Mouse (Mus musculus) forebrain, embryonic 15.5 days (tissue): Measurements from ENCODE around the gene Rtl5. TPM values are rescaled to one million over a fixed set of nuclear protein-coding genes. Genes with fewer than 3 reads are reported as not detected.

Experiments
- ATAC-seq: fragments of 200-750 bp; cut with Nextera tagmentation; replicated peaks from 2 replicates; pipeline ENCODE4 v1.8.0; 2017; ENCODE audit warnings: mild to moderate bottlenecking, moderate TSS enrichment, moderate library complexity
- H3K27ac ChIP-seq: fragments of 300-500 bp; sonication (generic); replicated peaks from 2 replicates; pipeline ENCODE4 v1.5.1; 2015; ENCODE audit warnings: mild to moderate bottlenecking, inconsistent platforms
- H3K27me3 ChIP-seq: fragments of 300-500 bp; sonication (generic); 2 replicates; pipeline ENCODE4 v1.6.1; 2015; ENCODE audit warnings: inconsistent platforms
- H3K36me3 ChIP-seq: fragments of 300-500 bp; sonication (generic); 2 replicates; pipeline ENCODE4 v1.6.1; 2015; ENCODE audit warnings: mild to moderate bottlenecking, inconsistent platforms
- H3K4me1 ChIP-seq: fragments of 300-500 bp; sonication (generic); 2 replicates; pipeline ENCODE4 v1.6.1; 2015; ENCODE audit warnings: inconsistent platforms
- H3K4me2 ChIP-seq: fragments of 300-500 bp; sonication (generic); replicated peaks from 2 replicates; pipeline ENCODE4 v1.6.1; 2015; ENCODE audit warnings: mild to moderate bottlenecking, inconsistent platforms
- H3K4me3 ChIP-seq: fragments of 300-500 bp; sonication (generic); 2 replicates; pipeline ENCODE4 v1.5.1; 2015; ENCODE audit warnings: mild to moderate bottlenecking, inconsistent platforms
- H3K9ac ChIP-seq: fragments of 300-500 bp; sonication (generic); replicated peaks from 2 replicates; pipeline ENCODE4 v1.6.1; 2015; ENCODE audit warnings: mild to moderate bottlenecking, inconsistent platforms
- H3K9me3 ChIP-seq: fragments of 300-500 bp; sonication (generic); 2 replicates; pipeline ENCODE4 v1.6.1; 2016; ENCODE audit warnings: inconsistent platforms
- WGBS: fragments of 180-500 bp; shearing (Covaris S2); methylation state at CpG from one replicate; pipeline ENCODE4 v1.1.7; 2015; ENCODE audit warnings: mixed read lengths; 5-methylcytosine and 5-hydroxymethylcytosine counted together
- polyA plus RNA-seq: library from polyadenylated mRNA; unstranded; fragments of >200 nt; fragmentation: Nextera tagmentation; extraction: Ambion mirVana; gene quantifications from 2 replicates; pipeline ENCODE4 v1.2.1, GENCODE M21; 2015

The Rtl5 gene
- polyA plus RNA-seq, 1 experiment from 2014 or later, result 7.5 TPM

DNA sequence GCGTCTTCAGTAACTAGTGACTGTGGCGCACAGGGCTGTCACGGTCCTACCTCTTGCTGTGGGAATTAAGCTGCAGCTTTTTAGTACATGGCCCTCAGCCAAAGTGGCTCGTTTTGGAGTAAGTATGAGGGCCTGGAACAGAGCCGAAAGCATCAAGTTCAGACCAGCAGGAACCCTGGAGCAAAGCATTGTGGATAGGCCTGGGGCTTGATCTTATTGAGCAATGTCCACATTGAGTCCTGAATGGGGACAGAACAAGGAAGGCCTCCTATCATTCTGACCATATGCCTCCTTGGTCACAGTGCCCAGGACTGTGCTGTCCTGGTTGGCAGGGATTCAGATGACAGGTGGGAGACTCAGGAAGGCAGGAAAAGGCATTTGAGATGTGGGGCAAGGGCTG, 10.9 kb downstream of the Rtl5 start:
- H3K4me2 ChIP-seq, result no peak overlapping the region
- no peaks in the 10 kb centered on the region for H3K27me3 ChIP-seq
- 53% methylated on average over 5 of the region's 5 CpGs for WGBS
- no peaks in the 10 kb centered on the region; the same call in 1 of the 2 replicates for H3K4me1 ChIP-seq
- no peak overlapping the region for H3K27ac ChIP-seq
- ATAC-seq, result no peak
- H3K9me3 ChIP-seq, result no peaks in the 10 kb centered on the region
- no peak overlapping the region for H3K4me3 ChIP-seq
- H3K36me3 ChIP-seq, result no peaks in the 10 kb centered on the region
- H3K9ac ChIP-seq, result no peak overlapping the region

DNA sequence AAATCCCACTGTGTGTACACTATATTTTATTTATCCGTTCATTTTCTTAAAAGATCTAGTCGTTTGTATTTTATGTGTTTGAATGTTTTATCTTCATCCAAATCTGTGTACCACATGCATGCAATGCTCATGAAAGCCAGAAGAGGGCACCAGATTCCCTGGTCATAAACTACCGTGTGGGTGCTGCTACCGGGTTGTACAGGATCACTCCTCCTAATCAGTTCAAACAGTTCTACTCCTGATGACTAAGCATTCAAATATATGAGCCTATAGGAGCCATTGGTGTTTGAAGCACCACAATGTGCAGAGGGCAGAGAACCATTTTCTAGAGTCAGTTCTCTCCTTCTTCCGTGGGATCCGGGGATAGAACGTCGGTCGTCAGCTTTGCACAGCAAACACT, 11.7 kb downstream of the Rtl5 start:
- H3K4me1 ChIP-seq, result no peaks in the 10 kb centered on the region; the same call in 1 of the 2 replicates
- ATAC-seq, result no peak
- no peak overlapping the region for H3K9ac ChIP-seq
- H3K9me3 ChIP-seq, result no peaks in the 10 kb centered on the region
- no peaks in the 10 kb centered on the region for H3K27me3 ChIP-seq
- no peaks in the 10 kb centered on the region for H3K36me3 ChIP-seq
- 61% methylated on average over 9 of the region's 9 CpGs for WGBS
- H3K4me3 ChIP-seq, result no peak overlapping the region
- no peak overlapping the region for H3K27ac ChIP-seq
- H3K4me2 ChIP-seq, result no peak overlapping the region

DNA sequence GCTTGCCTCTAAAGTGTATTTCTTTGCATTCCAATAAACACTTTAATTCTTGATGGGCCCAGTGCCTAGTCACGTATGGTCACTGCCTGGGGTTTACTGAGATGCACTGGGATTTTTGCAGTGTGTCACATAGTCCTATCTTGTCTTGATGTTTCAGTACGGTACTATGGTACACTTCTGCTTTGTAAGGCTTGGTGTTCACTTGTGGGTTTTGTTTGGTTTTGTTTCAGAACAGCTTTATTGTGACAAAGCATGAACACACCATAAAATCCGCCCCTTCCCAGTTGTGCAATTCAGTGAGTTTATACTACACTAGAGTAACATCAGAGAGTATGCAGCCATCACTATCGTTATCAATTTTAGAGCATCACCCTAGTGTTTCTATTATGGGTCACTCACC, 17.1 kb downstream of the Rtl5 start:
- ATAC-seq, result no peak
- H3K4me3 ChIP-seq, result no peak overlapping the region
- no peak overlapping the region for H3K4me2 ChIP-seq
- H3K27me3 ChIP-seq, result no peaks in the 10 kb centered on the region
- no peak overlapping the region for H3K9ac ChIP-seq
- no peak overlapping the region for H3K27ac ChIP-seq
- H3K9me3 ChIP-seq, result no peaks in the 10 kb centered on the region
- 82% methylated on average over 4 of the region's 4 CpGs for WGBS
- no peaks in the 10 kb centered on the region for H3K4me1 ChIP-seq
- H3K36me3 ChIP-seq, result no peaks in the 10 kb centered on the region

DNA sequence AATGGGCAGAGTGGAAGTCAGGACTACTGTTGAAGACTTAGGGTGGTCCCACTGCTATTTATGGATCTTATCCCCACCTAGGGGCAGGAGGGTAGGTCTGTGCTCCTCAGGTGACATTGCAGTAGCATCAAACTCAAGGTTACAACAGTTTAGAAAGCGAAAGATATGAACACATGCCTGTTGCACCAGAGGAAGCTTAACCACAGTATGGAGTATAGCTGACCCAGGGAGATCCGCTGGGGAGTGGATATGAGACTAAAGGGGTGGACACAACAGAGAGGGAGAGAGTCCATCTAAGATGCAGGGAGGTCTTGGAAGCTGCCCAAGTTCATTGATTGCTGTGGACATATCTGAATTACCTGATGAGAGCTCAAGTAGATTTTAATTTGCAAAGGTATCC, 17.7 kb downstream of the Rtl5 start:
- no peaks in the 10 kb centered on the region for H3K36me3 ChIP-seq
- no peaks in the 10 kb centered on the region for H3K27me3 ChIP-seq
- no peak overlapping the region for H3K4me3 ChIP-seq
- WGBS, result 86% methylated on average over 2 of the region's 2 CpGs
- no peak overlapping the region for H3K4me2 ChIP-seq
- no peak for ATAC-seq
- no peak overlapping the region for H3K9ac ChIP-seq
- no peak overlapping the region for H3K27ac ChIP-seq
- no peaks in the 10 kb centered on the region for H3K4me1 ChIP-seq
- H3K9me3 ChIP-seq, result no peaks in the 10 kb centered on the region

GRCm38 (mm10) chrX:102051225-102051624, 19.9 kb downstream of the Rtl5 start:
- H3K27me3 ChIP-seq, result no peaks in the 10 kb centered on the region
- H3K9me3 ChIP-seq, result no peaks in the 10 kb centered on the region
- no peaks in the 10 kb centered on the region for H3K4me1 ChIP-seq
- WGBS, result 80% methylated on average over 4 of the region's 4 CpGs
- no peak overlapping the region for H3K4me3 ChIP-seq
- no peak overlapping the region for H3K9ac ChIP-seq
- no peak for ATAC-seq
- no peak overlapping the region for H3K4me2 ChIP-seq
- no peaks in the 10 kb centered on the region for H3K36me3 ChIP-seq
- no peak overlapping the region for H3K27ac ChIP-seq

DNA sequence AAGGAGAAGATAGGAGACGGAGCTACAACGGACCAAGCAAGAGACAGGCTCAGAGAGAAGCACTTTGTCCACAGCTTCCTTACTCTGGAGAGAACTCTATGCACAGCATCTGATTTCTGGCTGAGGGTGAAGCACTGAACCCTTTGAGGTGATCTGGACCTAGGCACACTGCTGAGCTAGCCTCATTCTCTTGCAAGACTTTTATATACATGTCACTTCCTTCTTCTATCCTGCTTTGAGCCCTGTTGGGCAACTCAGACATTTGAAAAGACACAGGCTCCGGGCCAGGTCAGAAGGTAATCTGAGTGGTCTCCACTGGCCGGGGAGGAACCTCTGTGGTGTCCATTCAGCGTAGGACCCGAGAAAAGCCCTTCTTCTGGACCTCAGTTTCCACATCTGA, 20.6 kb downstream of the Rtl5 start:
- WGBS, result 77% methylated on average over 6 of the region's 6 CpGs
- Histone ChIP-seq H3K36me3 (no peaks in the 10 kb centered on the region), H3K27ac (no peak overlapping the region), H3K27me3 (no peaks in the 10 kb centered on the region), H3K4me2 (no peak overlapping the region), H3K9ac (no peak overlapping the region), H3K4me1 (no peaks in the 10 kb centered on the region), H3K4me3 (no peak overlapping the region), H3K9me3 (no peaks in the 10 kb centered on the region)
- no peak for ATAC-seq

DNA sequence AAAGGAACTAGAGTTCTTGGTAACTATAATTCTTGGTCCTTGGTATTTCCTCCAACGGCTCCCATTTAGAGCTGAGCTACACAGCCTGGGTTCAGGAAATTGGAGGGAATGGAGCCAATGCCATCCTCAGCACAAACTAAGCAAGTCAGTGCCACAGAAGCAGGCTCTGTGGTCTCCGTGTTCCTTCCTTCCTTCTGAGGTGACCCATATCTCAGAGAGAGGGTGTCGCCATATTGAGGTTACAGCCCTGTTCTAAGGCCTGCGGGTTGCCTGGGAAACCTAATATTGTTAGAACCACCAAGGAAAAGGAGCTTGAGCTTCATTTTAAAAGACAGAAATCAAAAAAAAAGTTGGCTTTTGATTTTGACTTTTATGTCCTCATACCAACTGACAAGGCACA, 28.7 kb downstream of the Rtl5 start:
- H3K4me1 ChIP-seq, result no peaks in the 10 kb centered on the region
- 83% methylated on average over 4 of the region's 4 CpGs for WGBS

DNA sequence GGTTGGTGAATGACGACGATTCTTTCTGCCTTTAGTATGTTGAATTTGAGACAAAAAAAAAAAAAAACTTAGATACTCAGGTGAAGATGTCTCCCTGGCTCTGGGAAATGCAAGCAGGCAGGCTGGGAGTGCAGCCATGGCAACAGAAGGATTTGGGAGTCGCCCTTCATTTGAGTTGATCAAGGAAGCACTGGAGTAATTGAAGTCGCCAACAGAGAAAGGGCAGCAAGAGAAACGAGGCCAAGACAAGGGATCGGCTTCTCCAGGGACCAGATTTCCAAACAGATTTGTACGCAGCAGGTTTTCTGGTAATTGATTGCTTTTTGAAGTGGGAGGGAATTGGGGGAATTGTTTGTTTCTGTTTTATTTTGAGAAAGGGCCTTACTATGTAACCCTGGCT, 29.5 kb downstream of the Rtl5 start:
- no peak overlapping the region for H3K4me3 ChIP-seq
- H3K36me3 ChIP-seq, result no peaks in the 10 kb centered on the region
- no peak overlapping the region for H3K27ac ChIP-seq
- no peaks in the 10 kb centered on the region for H3K9me3 ChIP-seq
- no peak for ATAC-seq
- no peaks in the 10 kb centered on the region for H3K4me1 ChIP-seq
- WGBS, result 46% methylated on average over 7 of the region's 7 CpGs
- no peak overlapping the region for H3K9ac ChIP-seq
- no peak overlapping the region for H3K4me2 ChIP-seq
- no peaks in the 10 kb centered on the region for H3K27me3 ChIP-seq

More for the DNA sequence above, 28.7 kb downstream of the Rtl5 start:
- Histone ChIP-seq H3K9me3 (no peaks in the 10 kb centered on the region), H3K4me3 (no peak overlapping the region), H3K27me3 (no peaks in the 10 kb centered on the region), H3K9ac (no peak overlapping the region), H3K4me2 (no peak overlapping the region), H3K27ac (no peak overlapping the region), H3K36me3 (no peaks in the 10 kb centered on the region)
- no peak for ATAC-seq

GRCm38 (mm10) chrX:102037506-102037905, 33.6 kb downstream of the Rtl5 start:
- Histone ChIP-seq H3K4me3 (no peak overlapping the region), H3K9me3 (no peaks in the 10 kb centered on the region), H3K27ac (no peak overlapping the region), H3K27me3 (no peaks in the 10 kb centered on the region), H3K36me3 (no peaks in the 10 kb centered on the region), H3K4me2 (no peak overlapping the region), H3K9ac (no peak overlapping the region), H3K4me1 (no peaks in the 10 kb centered on the region)
- ATAC-seq, result no peak
- 74% methylated on average over 2 of the region's 2 CpGs for WGBS

- Histone ChIP-seq H3K4me2 (no peak overlapping the region), H3K27ac (no peak overlapping the region), H3K9ac (no peak overlapping the region), H3K4me3 (no peak overlapping the region), H3K36me3 (no peaks in the 10 kb centered on the region), H3K27me3 (no peaks in the 10 kb centered on the region), H3K9me3 (no peaks in the 10 kb centered on the region), H3K4me1 (no peaks in the 10 kb centered on the region)
- no peak for ATAC-seq
- 74% methylated on average over 3 of the region's 3 CpGs for WGBS
Measured at GRCm38 (mm10) chrX:102036866-102037361, 34.2 kb downstream of the Rtl5 start.

DNA sequence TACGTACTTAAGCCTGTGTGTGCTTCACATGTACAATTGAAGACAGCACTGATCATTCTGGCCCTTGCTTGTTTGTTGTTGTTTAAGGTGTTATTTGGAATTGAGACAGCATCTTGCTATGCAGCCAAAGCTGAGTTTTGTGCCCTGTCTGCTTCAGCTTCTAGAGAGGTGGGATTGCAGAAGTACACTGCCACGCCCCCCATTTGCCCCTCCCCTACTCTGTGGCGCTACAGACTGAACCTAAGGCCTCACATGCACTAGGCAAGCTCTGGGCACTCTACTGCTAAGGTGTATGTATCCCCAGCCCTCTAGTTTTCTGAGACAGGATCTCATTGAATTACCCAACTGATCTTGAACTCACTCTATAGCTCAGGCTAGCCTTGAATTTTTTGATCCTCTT, 35.4 kb downstream of the Rtl5 start:
- Histone ChIP-seq H3K27ac (no peak overlapping the region), H3K4me3 (no peak overlapping the region), H3K4me1 (no peaks in the 10 kb centered on the region), H3K36me3 (no peaks in the 10 kb centered on the region), H3K9ac (no peak overlapping the region), H3K9me3 (no peaks in the 10 kb centered on the region), H3K27me3 (no peaks in the 10 kb centered on the region), H3K4me2 (no peak overlapping the region)
- WGBS, result 46% methylated on average over 3 of the region's 3 CpGs
- ATAC-seq, result no peak

- no peak for ATAC-seq
Measured at GRCm38 (mm10) chrX:102033566-102033965, 37.5 kb downstream of the Rtl5 start.

GRCm38 (mm10) chrX:102032431-102032830, 38.7 kb downstream of the Rtl5 start:
- Histone ChIP-seq H3K4me1 (no peaks in the 10 kb centered on the region), H3K36me3 (no peaks in the 10 kb centered on the region), H3K27ac (no peak overlapping the region), H3K27me3 (no peaks in the 10 kb centered on the region), H3K9ac (no peak overlapping the region), H3K9me3 (no peaks in the 10 kb centered on the region), H3K4me3 (no peak overlapping the region), H3K4me2 (no peak overlapping the region)
- 51% methylated on average over 8 of the region's 8 CpGs for WGBS
- no peak for ATAC-seq

More at GRCm38 (mm10) chrX:102033566-102033965, 37.5 kb downstream of the Rtl5 start:
- H3K4me3 ChIP-seq, result no peak overlapping the region
- no peaks in the 10 kb centered on the region for H3K9me3 ChIP-seq
- H3K36me3 ChIP-seq, result no peaks in the 10 kb centered on the region
- H3K4me2 ChIP-seq, result no peak overlapping the region
- H3K4me1 ChIP-seq, result no peaks in the 10 kb centered on the region
- WGBS, result 67% methylated on average over 1 of the region's 2 CpGs
- H3K27ac ChIP-seq, result no peak overlapping the region
- no peaks in the 10 kb centered on the region for H3K27me3 ChIP-seq
- no peak overlapping the region for H3K9ac ChIP-seq
